Mouse (Mus musculus): ENCODE data around the gene Hipk2. TPM values are rescaled to one million over a fixed set of nuclear protein-coding genes. Genes with fewer than 3 reads are reported as not detected.

Hipk2 gene
- polyA plus RNA-seq, 1 experiment from 2014 or later, result 11.0 TPM

DNA sequence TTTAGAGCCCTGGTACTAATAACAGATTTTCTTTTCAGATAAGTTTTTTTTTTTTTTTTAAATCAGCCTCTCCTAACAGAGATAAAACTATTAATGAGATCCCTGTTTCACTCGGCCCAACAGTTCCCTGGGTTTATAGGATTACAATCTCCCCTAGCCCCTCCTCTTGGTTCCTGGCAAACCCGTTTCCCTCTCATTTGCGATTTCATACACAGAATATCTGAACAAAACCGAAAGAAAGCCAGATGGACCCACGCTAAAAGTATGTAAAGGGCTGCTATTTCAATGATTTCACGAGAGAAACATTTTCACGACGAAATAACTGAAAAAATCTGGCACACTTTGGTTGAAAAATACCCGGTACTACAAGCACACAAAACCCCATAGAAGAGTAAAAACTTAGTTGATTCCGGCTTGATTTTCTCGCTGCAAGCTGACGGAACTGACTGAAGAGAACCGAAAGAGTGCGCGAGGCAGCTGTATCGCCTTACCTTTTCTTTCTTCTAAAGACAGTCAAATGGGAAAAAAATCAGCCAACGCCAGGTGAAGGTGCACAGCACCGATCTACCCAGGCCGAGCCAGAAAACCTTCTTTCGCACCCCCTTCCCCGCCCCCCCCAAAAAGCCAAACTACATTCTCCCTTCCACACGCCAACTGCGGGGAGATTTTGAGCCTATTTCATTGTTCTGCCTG lies 1.3 kb downstream of the Hipk2 start:
- Histone ChIP-seq H3K4me3 (ENCODE audit: control insufficient read depth in 1 of 2, insufficient read depth in 1 of 2, low read depth in 1 of 2, low read length in 2 of 2) (peak overlapping the region; percentile 72 to 92), H3K9me3 (ENCODE audit: control insufficient read depth, low read length) (no peaks in the 10 kb centered on the region), H3K27ac (replicated peaks in 1 of 2; ENCODE audit: control insufficient read depth in 1 of 2, insufficient read depth in 1 of 2, low read depth in 2 of 2, low read length in 2 of 2) (peak overlapping the region; percentile 6 to 93), H3K36me3 (ENCODE audit: control insufficient read depth, insufficient read depth, low read length) (0 out of 2 replicates have a peak, but pooled peaks cover 10% of the 10 kb centered on the region), H3K9ac (ENCODE audit: low read length) (peak overlapping the region; percentile 96), H3K4me1 (ENCODE audit: control insufficient read depth in 2 of 2, insufficient read depth in 2 of 2, low read length in 2 of 2) (peaks cover 0 to 10% of the 10 kb centered on the region in 2 experiments; a peak in 3 of 4 replicates), H3K27me3 (ENCODE audit: control insufficient read depth, insufficient read depth, low read length) (no peaks in the 10 kb centered on the region), H3K4me2 (ENCODE audit: low read length) (peak overlapping the region; percentile 74)
- WGBS, result under 1% methylated on average over 23 of the region's 23 CpGs
- ATAC-seq (ENCODE audit: insufficient number of reproducible peaks, insufficient read depth, low FRiP score, low read depth), result no peak

DNA sequence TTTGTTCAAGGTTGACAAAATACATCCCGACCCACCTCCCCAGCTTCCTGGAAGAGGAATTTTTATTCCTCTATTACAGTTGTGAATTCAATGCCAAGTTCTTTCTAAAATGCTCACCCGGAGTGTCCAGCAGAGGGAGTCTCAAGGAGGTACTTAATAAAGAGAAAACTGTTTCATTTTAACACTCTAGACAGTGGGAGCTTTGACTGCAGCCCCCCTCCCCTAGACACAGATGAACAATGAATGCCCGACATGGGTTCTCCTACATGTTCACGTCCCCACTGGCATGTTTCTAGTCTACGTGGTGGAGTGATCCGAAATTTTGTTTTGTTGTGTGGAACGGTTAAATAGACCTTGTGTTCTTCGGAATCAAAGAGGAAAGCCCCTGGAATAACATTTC lies 1.9 kb downstream of the Hipk2 start:
- no peaks in the 10 kb centered on the region for H3K9me3 ChIP-seq (ENCODE audit: control insufficient read depth, low read length)
- 13% methylated on average over 8 of the region's 8 CpGs for WGBS
- no peak overlapping the region for H3K27ac ChIP-seq (replicated peaks in 1 of 2; ENCODE audit: control insufficient read depth in 1 of 2, insufficient read depth in 1 of 2, low read depth in 2 of 2, low read length in 2 of 2)
- 0 out of 2 replicates have a peak, but pooled peaks cover 10% of the 10 kb centered on the region for H3K36me3 ChIP-seq (ENCODE audit: control insufficient read depth, insufficient read depth, low read length)
- ATAC-seq (ENCODE audit: insufficient number of reproducible peaks, insufficient read depth, low FRiP score, low read depth), result no peak
- peaks cover 0 to 10% of the 10 kb centered on the region in 2 experiments; a peak in 3 of 4 replicates for H3K4me1 ChIP-seq (ENCODE audit: control insufficient read depth in 2 of 2, insufficient read depth in 2 of 2, low read length in 2 of 2)
- no peaks in the 10 kb centered on the region for H3K27me3 ChIP-seq (ENCODE audit: control insufficient read depth, insufficient read depth, low read length)
- H3K4me2 ChIP-seq (ENCODE audit: low read length), result peak overlapping the region; percentile 74
- H3K9ac ChIP-seq (ENCODE audit: low read length), result peak overlapping the region; percentile 96
- peak overlapping the region; percentile 47 to 92 for H3K4me3 ChIP-seq (ENCODE audit: control insufficient read depth in 1 of 2, insufficient read depth in 1 of 2, low read depth in 1 of 2, low read length in 2 of 2)

- no peak for ATAC-seq (ENCODE audit: insufficient number of reproducible peaks, insufficient read depth, low FRiP score, low read depth)
- Histone ChIP-seq H3K9ac (ENCODE audit: low read length) (0 out of 2 replicates have a peak overlapping the region, but pooled peaks have one; percentile 7), H3K36me3 (ENCODE audit: control insufficient read depth, insufficient read depth, low read length) (0 out of 2 replicates have a peak, but pooled peaks cover 10% of the 10 kb centered on the region), H3K4me2 (ENCODE audit: low read length) (no peak overlapping the region), H3K9me3 (ENCODE audit: control insufficient read depth, low read length) (no peaks in the 10 kb centered on the region), H3K4me3 (ENCODE audit: control insufficient read depth in 1 of 2, insufficient read depth in 1 of 2, low read depth in 1 of 2, low read length in 2 of 2) (no peak overlapping the region), H3K27me3 (ENCODE audit: control insufficient read depth, insufficient read depth, low read length) (no peaks in the 10 kb centered on the region), H3K4me1 (ENCODE audit: control insufficient read depth in 2 of 2, insufficient read depth in 2 of 2, low read length in 2 of 2) (peaks cover 0 to 10% of the 10 kb centered on the region in 2 experiments; a peak in 3 of 4 replicates), H3K27ac (replicated peaks in 1 of 2; ENCODE audit: control insufficient read depth in 1 of 2, insufficient read depth in 1 of 2, low read depth in 2 of 2, low read length in 2 of 2) (no peak overlapping the region)
- 63% methylated on average over 1 of the region's 1 CpGs for WGBS
Measured at GRCm38 (mm10) chr6:38873316-38873715, 2.6 kb downstream of the Hipk2 start.

GRCm38 (mm10) chr6:38871051-38871450 lies 4.9 kb downstream of the Hipk2 start:
- H3K9me3 ChIP-seq (ENCODE audit: control insufficient read depth, low read length), result no peaks in the 10 kb centered on the region
- no peak overlapping the region for H3K4me3 ChIP-seq (ENCODE audit: control insufficient read depth in 1 of 2, insufficient read depth in 1 of 2, low read depth in 1 of 2, low read length in 2 of 2)
- WGBS, result 59% methylated on average over 7 of the region's 7 CpGs
- no peak overlapping the region for H3K27ac ChIP-seq (replicated peaks in 1 of 2; ENCODE audit: control insufficient read depth in 1 of 2, insufficient read depth in 1 of 2, low read depth in 2 of 2, low read length in 2 of 2)
- no peaks in the 10 kb centered on the region for H3K27me3 ChIP-seq (ENCODE audit: control insufficient read depth, insufficient read depth, low read length)
- 0 out of 2 replicates have a peak, but pooled peaks cover 10% of the 10 kb centered on the region for H3K36me3 ChIP-seq (ENCODE audit: control insufficient read depth, insufficient read depth, low read length)
- peaks cover 0 to 7% of the 10 kb centered on the region in 2 experiments; a peak in 3 of 4 replicates for H3K4me1 ChIP-seq (ENCODE audit: control insufficient read depth in 2 of 2, insufficient read depth in 2 of 2, low read length in 2 of 2)
- no peak overlapping the region for H3K9ac ChIP-seq (ENCODE audit: low read length)
- ATAC-seq (ENCODE audit: insufficient number of reproducible peaks, insufficient read depth, low FRiP score, low read depth), result no peak
- no peak overlapping the region for H3K4me2 ChIP-seq (ENCODE audit: low read length)

- 0 out of 2 replicates have a peak, but pooled peaks cover 10% of the 10 kb centered on the region for H3K36me3 ChIP-seq (ENCODE audit: control insufficient read depth, insufficient read depth, low read length)
- H3K27me3 ChIP-seq (ENCODE audit: control insufficient read depth, insufficient read depth, low read length), result no peaks in the 10 kb centered on the region
- no peak overlapping the region for H3K4me3 ChIP-seq (ENCODE audit: control insufficient read depth in 1 of 2, insufficient read depth in 1 of 2, low read depth in 1 of 2, low read length in 2 of 2)
- H3K27ac ChIP-seq (replicated peaks in 1 of 2; ENCODE audit: control insufficient read depth in 1 of 2, insufficient read depth in 1 of 2, low read depth in 2 of 2, low read length in 2 of 2), result no peak overlapping the region
- peaks cover 0 to 16% of the 10 kb centered on the region in 2 experiments; a peak in 3 of 4 replicates for H3K4me1 ChIP-seq (ENCODE audit: control insufficient read depth in 2 of 2, insufficient read depth in 2 of 2, low read length in 2 of 2)
- H3K4me2 ChIP-seq (ENCODE audit: low read length), result no peak overlapping the region
- H3K9ac ChIP-seq (ENCODE audit: low read length), result no peak overlapping the region
- WGBS, result 56% methylated on average over 2 of the region's 2 CpGs
- ATAC-seq (ENCODE audit: insufficient number of reproducible peaks, insufficient read depth, low FRiP score, low read depth), result no peak
- H3K9me3 ChIP-seq (ENCODE audit: control insufficient read depth, low read length), result no peaks in the 10 kb centered on the region
Measured at GRCm38 (mm10) chr6:38870070-38870469, 5.9 kb downstream of the Hipk2 start.

DNA sequence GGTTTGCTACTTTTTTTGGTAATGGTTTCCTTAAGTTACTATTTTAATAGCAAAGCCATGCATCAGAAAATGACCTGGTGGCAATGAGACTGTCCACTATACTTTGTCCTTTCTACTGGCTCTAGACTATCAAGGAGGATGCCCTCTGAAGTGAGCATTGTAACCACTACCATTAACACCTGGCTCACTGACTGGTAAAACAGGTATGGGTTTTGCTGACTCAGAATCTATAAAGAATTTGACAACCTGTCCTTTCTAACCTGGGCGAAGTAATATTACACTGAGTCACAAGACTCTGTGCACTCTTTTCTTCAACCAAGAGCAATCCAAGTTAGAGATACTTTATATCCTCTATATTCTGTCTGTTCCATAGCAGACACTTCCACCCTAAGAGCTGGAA lies 7.0 kb downstream of the Hipk2 start:
- H3K27ac ChIP-seq (replicated peaks in 1 of 2; ENCODE audit: control insufficient read depth in 1 of 2, insufficient read depth in 1 of 2, low read depth in 2 of 2, low read length in 2 of 2), result no peak overlapping the region
- no peak overlapping the region for H3K9ac ChIP-seq (ENCODE audit: low read length)
- H3K27me3 ChIP-seq (ENCODE audit: control insufficient read depth, insufficient read depth, low read length), result no peaks in the 10 kb centered on the region
- ATAC-seq (ENCODE audit: insufficient number of reproducible peaks, insufficient read depth, low FRiP score, low read depth), result no peak
- H3K4me1 ChIP-seq (ENCODE audit: control insufficient read depth in 2 of 2, insufficient read depth in 2 of 2, low read length in 2 of 2), result peaks cover 0 to 24% of the 10 kb centered on the region in 2 experiments; a peak in 3 of 4 replicates
- 0 out of 2 replicates have a peak, but pooled peaks cover 10% of the 10 kb centered on the region for H3K36me3 ChIP-seq (ENCODE audit: control insufficient read depth, insufficient read depth, low read length)
- no peaks in the 10 kb centered on the region for H3K9me3 ChIP-seq (ENCODE audit: control insufficient read depth, low read length)
- no peak overlapping the region for H3K4me3 ChIP-seq (ENCODE audit: control insufficient read depth in 1 of 2, insufficient read depth in 1 of 2, low read depth in 1 of 2, low read length in 2 of 2)
- no peak overlapping the region for H3K4me2 ChIP-seq (ENCODE audit: low read length)
- 96% methylated on average over 1 of the region's 1 CpGs for WGBS

GRCm38 (mm10) chr6:38867291-38867690 lies 8.7 kb downstream of the Hipk2 start:
- WGBS, result 62% methylated on average over 1 of the region's 1 CpGs
- Histone ChIP-seq H3K4me3 (ENCODE audit: control insufficient read depth in 1 of 2, insufficient read depth in 1 of 2, low read depth in 1 of 2, low read length in 2 of 2) (no peak overlapping the region), H3K4me1 (ENCODE audit: control insufficient read depth in 2 of 2, insufficient read depth in 2 of 2, low read length in 2 of 2) (peaks cover 3 to 22% of the 10 kb centered on the region in 2 experiments; a peak in 3 of 4 replicates), H3K36me3 (ENCODE audit: control insufficient read depth, insufficient read depth, low read length) (0 out of 2 replicates have a peak, but pooled peaks cover 10% of the 10 kb centered on the region), H3K27me3 (ENCODE audit: control insufficient read depth, insufficient read depth, low read length) (no peaks in the 10 kb centered on the region), H3K4me2 (ENCODE audit: low read length) (no peak overlapping the region), H3K9ac (ENCODE audit: low read length) (no peak overlapping the region), H3K9me3 (ENCODE audit: control insufficient read depth, low read length) (no peaks in the 10 kb centered on the region), H3K27ac (replicated peaks in 1 of 2; ENCODE audit: control insufficient read depth in 1 of 2, insufficient read depth in 1 of 2, low read depth in 2 of 2, low read length in 2 of 2) (no peak overlapping the region)
- ATAC-seq (ENCODE audit: insufficient number of reproducible peaks, insufficient read depth, low FRiP score, low read depth), result no peak
